Mouse (Mus musculus) embryonic facial prominence, embryonic 14.5 days (tissue): ENCODE measurements around the gene Rere. TPM values are rescaled to one million over a fixed set of nuclear protein-coding genes. Genes with fewer than 3 reads are reported as not detected.

Source experiments
- ATAC-seq: fragments of 200-750 bp; cut with Nextera tagmentation; 2 replicates; pipeline ENCODE4 v1.8.0; 2017; ENCODE audit warnings: low read depth, moderate number of reproducible peaks, moderate TSS enrichment
- DNase-seq: peaks from one replicate; pipeline ENCODE4 v3.0.0-alpha.2; 2015; ENCODE audit warnings: low spot score
- H3K27ac ChIP-seq: fragments of 300-500 bp; sonication (generic); replicated peaks from 2 replicates; pipeline ENCODE4 v1.5.1; 2014; ENCODE audit warnings: low read depth, mild to moderate bottlenecking, low read length, moderate library complexity
- H3K27me3 ChIP-seq: fragments of 300-500 bp; sonication (generic); replicated peaks from 2 replicates; pipeline ENCODE4 v1.6.1; 2014; ENCODE audit warnings: low read length; ENCODE audit not compliant: control insufficient read depth, insufficient read depth
- H3K36me3 ChIP-seq: fragments of 300-500 bp; sonication (generic); 2 replicates; pipeline ENCODE4 v1.6.1; 2014; ENCODE audit warnings: low read length, mixed read lengths; ENCODE audit not compliant: control insufficient read depth, insufficient read depth
- H3K4me1 ChIP-seq: fragments of 300-500 bp; sonication (generic); 2 replicates; pipeline ENCODE4 v1.6.1; 2014; ENCODE audit warnings: antibody characterized with exemption, low read length; ENCODE audit not compliant: control insufficient read depth, insufficient read depth
- H3K4me2 ChIP-seq: fragments of 300-500 bp; sonication (generic); 2 replicates; pipeline ENCODE4 v1.6.1; 2014; ENCODE audit warnings: low read depth, mild to moderate bottlenecking, low read length, moderate library complexity, mixed read lengths
- H3K4me3 ChIP-seq: fragments of 300-500 bp; sonication (generic); 2 replicates; pipeline ENCODE4 v1.5.1; 2014; ENCODE audit warnings: low read depth, mild to moderate bottlenecking, low read length
- H3K9ac ChIP-seq: fragments of 300-500 bp; sonication (generic); 2 replicates; pipeline ENCODE4 v1.6.1; 2014; ENCODE audit warnings: low read depth, mild to moderate bottlenecking, low read length, moderate library complexity, mixed read lengths
- H3K9me3 ChIP-seq: fragments of 300-500 bp; sonication (generic); 2 replicates; pipeline ENCODE4 v1.6.1; 2016; ENCODE audit warnings: low read length; ENCODE audit not compliant: control insufficient read depth
- WGBS: fragments of 180-500 bp; shearing (Covaris S2); extraction: QIAGEN DNeasy Blood & Tissue Kit; methylation state at CpG from one replicate; pipeline ENCODE4 v1.1.7; 2014; 5-methylcytosine and 5-hydroxymethylcytosine counted together
- polyA plus RNA-seq: library from polyadenylated mRNA; unstranded; fragments of >200 nt; fragmentation: Nextera tagmentation; extraction: Ambion mirVana; gene quantifications from 2 replicates; pipeline ENCODE4 v1.2.1, GENCODE M21; 2014

Rere gene
- polyA plus RNA-seq, 1 experiment from 2014 or later = 32.0 TPM

- DNase-seq (no peak), ATAC-seq (0 out of 2 replicates have a peak, but pooled peaks have one; percentile 39)
- peaks cover 2% of the 10 kb centered on the region; the same call in 1 of the 2 replicates for H3K9me3 ChIP-seq
- H3K36me3 ChIP-seq = no peaks in the 10 kb centered on the region
- H3K4me1 ChIP-seq = no peaks in the 10 kb centered on the region
- no peak within 1 kb of the TSS for H3K27ac ChIP-seq
- H3K4me2 ChIP-seq = peak within 1 kb of the TSS; percentile 54
- peak within 1 kb of the TSS; percentile 45 for H3K9ac ChIP-seq
- 7% methylated on average over 34 of the region's 41 CpGs for WGBS
- H3K4me3 ChIP-seq = peak within 1 kb of the TSS; percentile 28
- peaks cover 22% of the 10 kb centered on the region for H3K27me3 ChIP-seq
Measured at GRCm38 (mm10) chr4:150651390-150652277, 370.2 kb downstream of the Rere start, which contains the start of gene Slc45a1. Gene Slc45a1 (minus strand): TSS chr4:150652174.

GRCm38 (mm10) chr4:150653072-150653599 lies 371.7 kb downstream of the Rere start:
- Histone ChIP-seq H3K27me3 (peaks cover 22% of the 10 kb centered on the region), H3K9ac (no peak overlapping the region), H3K4me2 (no peak overlapping the region), H3K4me3 (no peak overlapping the region), H3K36me3 (no peaks in the 10 kb centered on the region), H3K4me1 (no peaks in the 10 kb centered on the region), H3K27ac (no peak overlapping the region), H3K9me3 (peaks cover 5% of the 10 kb centered on the region; the same call in 1 of the 2 replicates)
- WGBS = 39% methylated on average over 10 of the region's 11 CpGs
- ATAC-seq (no peak), DNase-seq (peak; percentile 29)

- peaks cover 5% of the 10 kb centered on the region; the same call in 1 of the 2 replicates for H3K9me3 ChIP-seq
- H3K4me3 ChIP-seq = no peak overlapping the region
- H3K27ac ChIP-seq = no peak overlapping the region
- DNase-seq (peak; percentile 81), ATAC-seq (peak; percentile 75)
- WGBS = 3% methylated on average over 17 of the region's 17 CpGs
- no peaks in the 10 kb centered on the region for H3K4me1 ChIP-seq
- peak overlapping the region; percentile 47; the same call in 1 of the 2 replicates for H3K9ac ChIP-seq
- peak overlapping the region; percentile 14; the same call in 1 of the 2 replicates for H3K4me2 ChIP-seq
- no peaks in the 10 kb centered on the region for H3K36me3 ChIP-seq
- peaks cover 20% of the 10 kb centered on the region for H3K27me3 ChIP-seq
Measured at GRCm38 (mm10) chr4:150655989-150656388, 374.5 kb downstream of the Rere start.

- no peak for DNase-seq
- no peaks in the 10 kb centered on the region for H3K36me3 ChIP-seq
- WGBS = 80% methylated on average over 6 of the region's 6 CpGs
Measured at GRCm38 (mm10) chr4:150656504-150656903, 375.1 kb downstream of the Rere start.

GRCm38 (mm10) chr4:150659926-150660610 lies 378.6 kb downstream of the Rere start:
- Histone ChIP-seq H3K9ac (no peak overlapping the region), H3K9me3 (peaks cover 5% of the 10 kb centered on the region; the same call in 1 of the 2 replicates), H3K4me1 (peaks cover 9% of the 10 kb centered on the region), H3K4me3 (no peak overlapping the region), H3K27ac (no peak overlapping the region), H3K27me3 (no peaks in the 10 kb centered on the region), H3K4me2 (no peak overlapping the region), H3K36me3 (no peaks in the 10 kb centered on the region)
- WGBS = 70% methylated on average over 9 of the region's 9 CpGs
- ATAC-seq (no peak), DNase-seq (no peak)

More at GRCm38 (mm10) chr4:150656504-150656903, 375.1 kb downstream of the Rere start:
- Histone ChIP-seq H3K4me2 (no peak overlapping the region), H3K27me3 (peaks cover 16% of the 10 kb centered on the region), H3K4me3 (no peak overlapping the region), H3K9ac (no peak overlapping the region), H3K9me3 (peaks cover 5% of the 10 kb centered on the region; the same call in 1 of the 2 replicates), H3K27ac (no peak overlapping the region), H3K4me1 (peaks cover under 1% of the 10 kb centered on the region; the same call in 1 of the 2 replicates)
- no peak for ATAC-seq

- no peak overlapping the region for H3K27ac ChIP-seq
- peak overlapping the region; percentile 25 for H3K4me3 ChIP-seq
- H3K9me3 ChIP-seq = peaks cover under 1% of the 10 kb centered on the region; the same call in 1 of the 2 replicates
- DNase-seq (no peak), ATAC-seq (no peak)
- no peaks in the 10 kb centered on the region for H3K27me3 ChIP-seq
- H3K4me1 ChIP-seq = peaks cover 9% of the 10 kb centered on the region
- H3K9ac ChIP-seq = peak overlapping the region; percentile 54
- no peaks in the 10 kb centered on the region for H3K36me3 ChIP-seq
- H3K4me2 ChIP-seq = peak overlapping the region; percentile 56
- WGBS = 4% methylated on average over 13 of the region's 13 CpGs
Measured at GRCm38 (mm10) chr4:150661886-150662285, 380.4 kb downstream of the Rere start.

GRCm38 (mm10) chr4:150663192-150663591 lies 381.7 kb downstream of the Rere start:
- Histone ChIP-seq H3K36me3 (no peaks in the 10 kb centered on the region), H3K9me3 (no peaks in the 10 kb centered on the region), H3K4me1 (peaks cover 9% of the 10 kb centered on the region), H3K27ac (no peak overlapping the region), H3K9ac (no peak overlapping the region), H3K4me2 (no peak overlapping the region), H3K27me3 (no peaks in the 10 kb centered on the region), H3K4me3 (no peak overlapping the region)
- WGBS = 53% methylated on average over 12 of the region's 12 CpGs
- no peak for ATAC-seq
- no peak for DNase-seq

GRCm38 (mm10) chr4:150664726-150665125 lies 383.3 kb downstream of the Rere start:
- Histone ChIP-seq H3K9me3 (no peaks in the 10 kb centered on the region), H3K36me3 (no peaks in the 10 kb centered on the region), H3K27me3 (no peaks in the 10 kb centered on the region), H3K4me2 (no peak overlapping the region), H3K27ac (no peak overlapping the region), H3K9ac (no peak overlapping the region), H3K4me3 (no peak overlapping the region), H3K4me1 (peaks cover 9% of the 10 kb centered on the region)
- 79% methylated on average over 7 of the region's 7 CpGs for WGBS
- DNase-seq (no peak), ATAC-seq (no peak)
